Mouse (Mus musculus) adipocyte (in vitro differentiated cells): ENCODE results near the gene Ptprn2.

Source experiments
- DNase-seq: peaks from one replicate; pipeline ENCODE4 v3.0.0-alpha.2; 2016; ENCODE audit warnings: low spot score

The Ptprn2 gene

GRCm38 (mm10) chr12:117172529-117172884, 687.0 kb downstream of the Ptprn2 start:
- DNase-seq: no peak

GRCm38 (mm10) chr12:117172885-117173529, 687.5 kb downstream of the Ptprn2 start:
- DNase-seq: no peak

- DNase-seq: no peak
These were observed 688.7 kb downstream of the Ptprn2 start for GRCm38 (mm10) chr12:117174189-117174588.

GRCm38 (mm10) chr12:117175072-117175681, 689.7 kb downstream of the Ptprn2 start:
- DNase-seq: no peak

GRCm38 (mm10) chr12:117176259-117176823, 690.8 kb downstream of the Ptprn2 start:
- no peak for DNase-seq

- no peak for DNase-seq
These were observed 701.6 kb downstream of the Ptprn2 start for GRCm38 (mm10) chr12:117187167-117187566.

- no peak for DNase-seq
These were observed 706.5 kb downstream of the Ptprn2 start for GRCm38 (mm10) chr12:117192001-117192400.

GRCm38 (mm10) chr12:117196721-117197425, 711.4 kb downstream of the Ptprn2 start:
- DNase-seq: no peak

GRCm38 (mm10) chr12:117198093-117198492, 712.6 kb downstream of the Ptprn2 start:
- no peak for DNase-seq

GRCm38 (mm10) chr12:117200117-117200516, 714.6 kb downstream of the Ptprn2 start:
- DNase-seq: no peak

GRCm38 (mm10) chr12:117200590-117200989, 715.1 kb downstream of the Ptprn2 start:
- no peak for DNase-seq

- no peak for DNase-seq
These were observed 718.0 kb downstream of the Ptprn2 start for GRCm38 (mm10) chr12:117203506-117203905.

- DNase-seq: no peak
These were observed 719.4 kb downstream of the Ptprn2 start for GRCm38 (mm10) chr12:117204905-117205304.

- no peak for DNase-seq
These were observed 722.1 kb downstream of the Ptprn2 start for GRCm38 (mm10) chr12:117207421-117208120.

- DNase-seq: no peak
These were observed 724.9 kb downstream of the Ptprn2 start for GRCm38 (mm10) chr12:117210467-117210866.

- no peak for DNase-seq
These were observed 728.0 kb downstream of the Ptprn2 start for GRCm38 (mm10) chr12:117213531-117213930.

GRCm38 (mm10) chr12:117214272-117214671, 728.8 kb downstream of the Ptprn2 start:
- DNase-seq: no peak

- no peak for DNase-seq
These were observed 729.4 kb downstream of the Ptprn2 start for GRCm38 (mm10) chr12:117214919-117215318.

GRCm38 (mm10) chr12:117221909-117222308, 736.4 kb downstream of the Ptprn2 start:
- no peak for DNase-seq

- no peak for DNase-seq
These were observed 738.5 kb downstream of the Ptprn2 start for GRCm38 (mm10) chr12:117224036-117224435.

GRCm38 (mm10) chr12:117227236-117227635, 741.7 kb downstream of the Ptprn2 start:
- DNase-seq: no peak

- DNase-seq: no peak
These were observed 743.9 kb downstream of the Ptprn2 start for GRCm38 (mm10) chr12:117229442-117229841.
